Mouse (Mus musculus): Measurements from ENCODE around the gene Nono.

The Nono gene
- long read RNA-seq, experiment 1, transcript Nono-201 (12 exons, 2,562 nt), result major isoform, 95 of 131 reads
- long read RNA-seq, experiment 1, partial matches to known transcripts, result 15 of 131 reads
- long read RNA-seq, experiment 1, other reads (novel, unspliced or antisense), result 21 of 131 reads
- long read RNA-seq, experiment 2, transcript Nono-201 (12 exons, 2,562 nt), result major isoform, 103 of 149 reads
- long read RNA-seq, experiment 2, partial matches to known transcripts, result 24 of 149 reads
- long read RNA-seq, experiment 2, other reads (novel, unspliced or antisense), result 18 of 149 reads

DNA sequence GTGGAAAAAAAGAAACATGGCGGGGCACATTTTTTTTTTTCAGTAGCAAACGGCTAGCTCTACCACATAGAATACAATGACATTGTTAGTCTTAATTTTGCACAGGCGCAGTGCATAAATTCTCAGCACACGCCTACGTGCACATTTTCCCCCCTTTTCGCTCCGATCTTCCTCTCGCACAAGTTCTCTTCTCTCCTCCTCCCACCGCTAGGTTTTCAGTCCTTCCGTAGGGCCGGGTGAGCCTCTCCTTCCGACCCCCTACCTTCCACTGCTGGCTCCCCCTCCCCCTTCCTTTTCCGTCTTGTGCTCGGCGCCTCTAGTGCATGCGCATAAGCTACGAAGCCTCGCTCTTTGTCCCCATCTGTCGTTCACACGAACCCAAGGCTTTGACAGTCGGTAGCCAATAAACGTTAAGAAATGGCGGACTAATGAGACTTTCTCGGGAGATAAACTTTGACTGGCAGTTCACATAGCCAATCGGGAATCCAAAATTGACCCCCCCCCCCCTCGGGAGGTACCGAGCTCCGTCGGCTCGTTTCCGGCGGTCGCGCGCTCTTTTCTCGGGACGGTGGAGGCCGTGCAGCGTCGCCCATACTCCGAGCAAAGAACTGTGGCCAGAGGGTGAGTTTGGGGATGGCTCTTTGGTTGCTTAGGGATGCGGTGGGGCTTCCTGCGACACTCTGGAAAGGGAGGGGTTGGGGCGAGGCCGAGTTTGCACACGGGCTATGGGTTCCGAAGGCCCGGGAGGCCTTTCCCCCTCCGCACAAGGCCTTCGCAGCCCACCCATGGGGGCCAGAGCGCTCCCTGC is at the start of gene Nono:
Nono (plus strand) TSS at position 177 of the 808 bp plus-strand sequence.
- intact Hi-C loops (cut with DNase I), result no loop called here

DNA sequence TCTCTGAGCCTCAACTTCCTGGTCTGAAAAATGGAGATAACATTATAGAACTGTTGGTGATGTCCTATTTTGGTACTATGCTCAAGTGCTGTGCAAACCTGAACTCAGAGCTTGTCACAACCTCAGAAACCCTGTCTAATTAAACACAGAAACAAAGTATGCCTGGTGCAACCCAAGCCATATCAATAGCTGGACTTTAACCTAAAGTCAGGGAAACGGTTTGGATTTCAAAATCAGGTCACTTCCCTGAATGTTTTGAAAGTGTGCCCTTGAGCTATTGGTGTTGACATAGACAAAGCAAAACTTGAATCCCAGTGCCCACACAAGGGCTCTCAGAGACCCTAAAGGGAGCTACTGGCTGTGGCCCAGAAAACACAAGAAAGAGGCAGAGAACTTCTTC is 49.4 kb upstream of the Nono start:
- intact Hi-C loops (cut with DNase I), result no loop called here

DNA sequence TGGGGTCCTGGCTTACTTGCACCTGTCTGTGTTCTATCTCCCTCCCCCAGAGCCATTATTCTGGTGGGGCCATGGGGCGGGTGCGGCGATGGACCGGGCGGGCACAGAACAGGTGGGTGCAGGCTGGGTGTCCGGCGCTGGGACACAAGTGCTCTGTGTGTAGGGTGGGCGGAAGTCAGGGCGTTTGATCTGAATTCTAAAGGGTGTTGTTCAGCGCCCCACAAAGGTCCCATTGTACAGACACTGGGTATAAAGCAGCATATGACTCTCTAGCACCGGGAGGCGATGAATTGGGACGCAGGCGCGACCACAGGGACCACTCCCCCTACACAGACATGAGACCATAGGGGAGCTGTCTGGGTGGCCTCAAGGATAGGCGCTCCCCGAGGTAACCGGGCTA is 45.7 kb upstream of the Nono start:
- intact Hi-C loops (cut with DNase I), result no loop called here

DNA sequence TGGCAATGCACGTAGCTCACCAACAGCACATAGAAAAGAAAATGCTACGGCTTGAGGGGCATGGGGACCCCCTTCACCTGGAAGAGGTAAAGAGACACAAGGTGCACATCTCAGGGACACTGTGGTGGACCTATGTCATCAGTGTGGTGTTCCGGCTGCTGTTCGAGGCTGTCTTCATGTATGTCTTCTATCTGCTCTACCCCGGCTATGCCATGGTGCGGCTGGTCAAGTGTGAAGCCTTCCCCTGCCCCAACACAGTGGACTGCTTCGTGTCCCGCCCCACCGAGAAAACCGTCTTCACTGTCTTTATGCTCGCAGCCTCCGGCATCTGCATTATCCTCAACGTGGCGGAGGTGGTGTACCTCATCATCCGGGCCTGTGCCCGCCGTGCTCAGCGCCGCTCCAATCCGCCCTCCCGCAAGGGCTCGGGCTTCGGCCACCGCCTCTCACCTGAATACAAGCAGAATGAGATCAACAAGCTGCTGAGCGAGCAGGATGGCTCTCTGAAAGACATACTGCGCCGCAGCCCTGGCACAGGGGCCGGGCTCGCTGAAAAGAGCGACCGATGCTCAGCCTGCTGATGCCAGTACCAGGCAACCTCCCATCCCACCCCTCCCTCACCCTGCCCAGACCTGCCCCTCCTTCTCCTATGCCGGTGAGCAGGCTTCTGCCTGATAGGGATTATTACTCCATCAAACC is 44.5 kb upstream of the Nono start:
- intact Hi-C loops (cut with DNase I), result no loop called here

DNA sequence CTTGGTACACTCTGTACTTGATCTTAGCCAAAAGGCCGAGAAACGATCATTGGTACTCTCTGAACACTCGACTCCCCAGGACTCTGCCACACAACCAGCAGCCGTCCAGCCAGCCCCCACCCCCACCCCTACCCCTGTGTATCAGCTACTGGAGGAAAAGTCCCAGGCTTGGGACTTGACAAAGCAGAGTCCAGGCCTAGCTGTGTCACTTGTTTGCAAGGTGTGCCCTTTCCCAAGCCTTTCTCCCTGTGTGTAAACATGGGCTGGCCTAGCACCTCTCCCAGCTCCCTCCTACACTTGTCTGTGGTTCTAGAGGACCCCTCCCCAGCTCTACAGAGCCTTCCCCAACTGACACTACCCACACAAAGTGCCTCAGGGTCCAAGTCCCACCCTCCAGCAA is 42.9 kb upstream of the Nono start:
- intact Hi-C loops (cut with DNase I), result no loop called here

DNA sequence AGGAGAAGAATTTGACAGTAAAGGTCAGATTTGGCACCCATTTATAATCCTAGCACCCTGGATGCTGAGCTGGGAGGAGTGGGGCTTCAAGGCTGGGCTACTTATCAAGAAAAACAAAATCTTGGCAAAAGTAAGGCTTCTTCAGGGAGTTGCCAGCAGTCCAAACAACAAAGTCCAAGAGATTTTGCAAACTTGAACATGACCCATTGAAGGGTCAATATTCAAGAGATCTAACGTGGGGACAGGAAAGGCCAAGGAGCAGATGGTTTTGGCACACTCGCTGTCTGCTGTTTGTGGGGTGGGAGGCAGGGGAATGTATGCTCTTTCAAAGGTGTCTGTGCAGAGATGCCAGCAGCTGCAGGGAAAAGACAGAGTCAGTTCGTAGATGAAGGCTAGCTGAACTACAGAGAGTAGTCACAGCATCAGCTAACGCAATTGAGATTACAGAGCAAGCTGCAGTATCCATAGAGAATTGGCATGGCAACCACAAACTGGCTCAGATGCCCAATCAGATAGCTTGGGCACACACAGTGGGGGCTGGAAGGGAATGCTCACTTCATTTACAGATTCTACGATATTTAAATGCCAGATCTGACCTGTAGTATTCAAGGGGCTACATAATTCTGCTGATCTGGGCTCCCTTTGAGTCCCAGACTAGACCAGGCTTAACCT is 40.1 kb upstream of the Nono start:
- intact Hi-C loops (cut with DNase I), result no loop called here

DNA sequence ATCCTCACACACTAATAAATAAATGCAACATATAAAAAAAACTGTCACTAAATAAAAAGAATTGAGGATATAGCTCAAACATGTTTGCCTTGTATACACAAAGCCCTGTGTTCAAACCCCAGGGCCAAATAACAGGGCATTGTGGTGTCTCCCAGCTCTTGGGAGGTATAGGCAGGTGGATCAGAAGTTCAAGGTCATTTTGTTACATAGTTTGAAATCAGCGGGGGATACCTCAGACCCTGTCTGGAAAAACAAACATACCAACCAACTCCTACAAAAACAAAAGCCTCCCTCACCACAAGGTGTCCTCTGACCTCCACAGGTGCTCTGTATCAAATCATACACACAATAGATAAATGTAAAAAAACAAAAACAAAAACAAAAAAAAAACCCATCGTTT is 34.8 kb upstream of the Nono start:
- intact Hi-C loops (cut with DNase I), result no loop called here

DNA sequence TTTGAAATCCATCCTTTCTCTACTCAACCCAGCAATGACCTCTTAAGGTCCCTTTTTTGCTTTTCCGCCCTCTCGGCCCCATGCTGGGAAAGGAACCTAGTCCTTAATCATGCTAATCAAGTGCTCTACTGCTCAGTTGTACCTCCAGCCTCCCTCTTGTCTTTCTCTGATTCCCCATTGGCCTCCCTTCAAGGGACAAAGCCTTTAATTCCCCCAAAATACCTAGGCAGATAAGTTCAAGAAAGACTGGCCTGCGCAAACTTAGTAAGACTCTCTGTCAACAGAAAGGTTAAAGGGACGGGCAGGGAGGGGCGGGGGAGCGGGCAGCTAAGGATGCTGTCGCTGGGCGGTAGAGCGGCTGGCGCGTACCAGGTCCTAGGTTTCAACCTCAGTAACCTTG is 32.7 kb upstream of the Nono start:
- intact Hi-C loops (cut with DNase I), result no loop called here

DNA sequence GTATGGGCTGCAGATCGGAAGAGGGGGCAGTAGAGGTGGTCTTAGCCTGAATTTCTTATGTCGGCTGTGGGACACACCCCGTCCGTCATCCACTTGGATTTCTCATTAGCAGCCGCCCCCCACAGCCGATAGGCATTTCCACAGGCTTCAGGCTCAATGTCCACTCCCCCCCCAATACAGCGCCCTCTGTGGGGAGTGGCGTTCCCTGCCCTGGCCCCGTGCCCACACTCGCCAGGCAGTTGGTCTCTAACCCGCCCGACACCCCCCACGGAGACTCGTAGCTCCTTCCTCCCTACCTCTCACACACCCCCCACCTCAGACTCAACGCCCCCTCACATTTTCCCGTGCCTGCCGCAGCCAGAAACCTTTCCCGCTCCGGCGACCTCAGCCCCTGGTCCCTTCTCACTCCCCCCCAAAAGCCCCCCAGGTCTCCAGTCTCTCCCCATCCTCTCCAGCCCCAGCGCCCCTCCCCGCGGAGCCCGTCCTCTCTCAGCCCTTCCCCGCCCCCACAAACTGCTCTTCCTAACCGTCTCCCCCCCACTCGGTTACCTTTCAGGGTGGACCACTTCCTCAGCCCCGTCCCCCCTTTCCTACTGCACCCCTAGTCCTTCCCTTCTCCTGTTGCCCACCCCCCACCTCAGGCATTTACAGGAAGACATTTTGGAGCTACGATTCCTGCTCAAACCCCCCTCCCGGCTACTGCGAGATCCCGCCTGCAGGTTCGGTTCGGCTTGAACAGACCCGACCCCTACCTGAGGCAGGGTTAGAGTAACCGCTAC is 10.0 kb upstream of the Nono start:
- intact Hi-C loops (cut with DNase I), result no loop called here

DNA sequence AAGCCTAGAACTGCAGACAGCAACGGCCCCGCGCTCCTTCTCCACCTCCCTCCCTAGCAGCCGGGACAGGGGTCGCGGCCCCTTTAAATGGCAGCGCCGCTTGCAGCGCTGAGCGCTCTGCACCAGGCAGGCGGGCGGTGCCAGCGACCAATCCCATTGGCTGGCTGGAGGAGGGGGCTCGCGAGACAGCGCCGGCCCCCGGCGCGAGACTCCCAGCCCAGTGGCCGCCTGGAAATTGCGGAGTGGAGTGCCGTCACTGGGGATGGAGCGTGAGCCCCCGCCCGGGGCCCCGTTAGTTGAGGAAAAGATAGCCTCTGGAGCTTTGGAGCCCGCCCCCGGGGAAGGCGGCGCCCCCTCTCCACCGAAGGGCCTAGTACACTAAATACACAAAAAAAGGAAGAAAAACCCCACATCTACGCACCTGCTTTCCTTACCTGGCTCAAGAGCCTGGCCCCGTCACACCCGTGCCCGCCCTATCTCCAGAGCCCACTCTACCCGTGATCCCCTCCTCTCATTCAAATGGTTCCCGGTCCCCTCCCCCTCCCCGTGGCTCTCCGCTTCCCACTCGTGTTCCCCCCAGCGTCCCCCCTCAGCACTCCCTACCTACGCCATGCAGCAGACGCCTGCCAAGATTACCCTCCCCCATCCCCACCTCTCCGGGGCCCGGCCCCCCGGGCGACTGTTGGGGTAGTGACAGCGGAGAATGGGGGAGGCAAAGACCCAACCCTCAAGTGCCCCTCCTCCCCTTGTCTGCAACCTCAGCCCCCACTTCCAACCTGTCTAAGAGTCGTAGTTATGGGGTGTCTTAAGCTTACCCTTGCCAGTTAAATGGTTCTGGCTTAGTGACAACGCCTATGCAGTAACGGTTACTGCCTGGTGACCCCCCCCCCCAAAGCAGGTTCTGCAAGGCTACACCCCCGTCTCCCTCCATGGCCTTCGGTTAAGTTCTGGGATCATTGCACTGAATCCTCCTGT is 9.1 kb upstream of the Nono start:
- intact Hi-C loops (cut with DNase I), result no loop called here

DNA sequence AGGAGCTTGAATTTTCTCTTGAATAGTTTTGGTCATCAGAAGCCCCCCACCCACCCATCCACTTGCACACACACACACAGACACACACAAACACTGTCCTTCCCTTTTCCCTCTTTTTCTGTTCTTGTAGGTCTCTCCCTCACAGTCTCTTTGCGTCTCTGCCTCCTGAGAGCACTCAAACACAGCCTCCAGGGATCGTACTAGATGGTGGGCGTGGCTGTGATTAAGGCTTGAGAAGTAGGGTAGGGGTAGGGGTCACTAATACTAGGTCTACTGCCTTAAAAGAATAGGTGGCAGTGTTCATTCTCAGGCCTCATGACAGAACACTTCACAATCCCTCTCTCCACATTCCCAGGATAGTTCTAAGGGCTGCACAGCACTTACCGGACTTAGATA is 8.4 kb upstream of the Nono start, which contains the start of gene Zmym3:
Zmym3 (minus strand) TSS at position 150 of the 396 bp plus-strand sequence.
- intact Hi-C loops (cut with DNase I), result no loop called here

DNA sequence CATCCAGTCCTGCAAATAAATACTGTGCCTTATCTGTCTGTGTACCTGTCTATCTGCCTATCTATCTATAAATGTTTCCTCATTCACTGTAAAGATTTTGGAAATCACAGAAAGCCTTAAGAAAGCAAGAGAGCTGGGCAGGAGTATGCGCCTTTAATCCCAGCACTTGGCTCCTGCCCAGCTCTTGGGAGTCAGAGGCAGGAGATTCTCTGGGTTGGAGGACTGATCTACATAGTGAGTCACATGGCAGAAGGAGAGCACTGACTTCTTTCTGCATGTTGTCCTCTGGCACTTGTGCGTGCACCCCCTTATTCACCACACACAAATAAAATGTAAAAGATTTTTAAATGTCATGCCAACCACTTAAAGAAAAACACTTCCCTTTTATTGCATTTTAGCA is 5.7 kb upstream of the Nono start:
- intact Hi-C loops (cut with DNase I), result no loop called here

DNA sequence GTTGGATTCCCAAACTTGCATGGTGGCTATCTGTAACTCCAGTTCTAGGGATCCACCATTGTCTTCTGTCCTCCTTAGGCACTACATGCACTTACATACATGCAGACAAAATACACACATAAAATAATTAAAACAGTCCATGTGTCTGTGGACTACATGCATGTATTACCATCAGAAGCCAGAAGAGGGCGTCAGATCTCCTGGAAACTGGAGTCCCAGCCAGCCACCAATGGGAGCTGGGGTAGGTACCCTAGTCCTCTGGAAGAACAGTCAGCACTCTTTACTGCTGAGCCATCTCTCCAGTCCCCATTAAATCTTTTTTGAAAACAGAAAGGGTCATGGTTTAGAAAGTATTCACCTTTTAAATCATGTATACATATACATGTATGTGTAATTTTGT is 1.3 kb upstream of the Nono start:
- intact Hi-C loops (cut with DNase I), result no loop called here

DNA sequence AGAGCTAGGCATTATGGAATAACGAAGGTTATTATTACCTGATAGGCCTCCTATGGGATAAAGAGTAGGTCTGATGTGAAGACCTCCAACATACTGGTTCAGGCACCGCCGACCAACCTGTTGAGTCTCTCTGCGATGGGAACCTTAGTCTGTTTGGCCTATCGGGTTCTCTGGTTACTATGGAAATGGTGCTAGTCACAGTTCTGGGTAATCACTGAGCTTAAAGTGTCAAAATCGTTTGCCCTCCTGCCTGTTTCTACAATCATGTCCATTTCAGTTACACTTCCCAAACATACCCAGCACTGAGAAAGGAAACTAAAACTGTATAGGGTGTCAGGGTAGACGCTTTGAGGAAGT is 355 bp upstream of the Nono start:
- intact Hi-C loops (cut with DNase I), result no loop called here

DNA sequence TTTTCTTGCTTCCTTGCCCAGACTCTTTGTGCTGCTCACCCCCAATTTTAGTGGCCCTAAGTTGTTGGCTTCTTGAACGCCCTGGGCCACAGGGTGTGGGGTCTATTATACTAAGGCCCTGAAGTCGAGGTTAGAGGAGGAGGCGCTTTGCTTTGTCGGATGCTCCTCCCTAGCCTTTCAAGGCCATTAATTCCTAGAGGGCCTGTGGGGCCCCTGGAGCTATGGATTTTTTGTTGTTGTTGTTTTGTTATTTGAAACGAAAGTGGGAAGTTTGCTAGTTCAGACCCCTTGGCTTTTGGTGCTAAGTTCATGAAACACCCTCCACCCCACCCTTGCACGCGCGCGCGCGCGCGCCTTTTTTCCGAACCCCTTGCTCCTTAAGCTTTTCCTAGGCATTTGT is 858 bp downstream of the Nono start:
- intact Hi-C loops (cut with DNase I), result loop anchor here (5.0 kb wide), 1 partner anchor 42 kb away; no protein-coding TSS in a partner anchor

DNA sequence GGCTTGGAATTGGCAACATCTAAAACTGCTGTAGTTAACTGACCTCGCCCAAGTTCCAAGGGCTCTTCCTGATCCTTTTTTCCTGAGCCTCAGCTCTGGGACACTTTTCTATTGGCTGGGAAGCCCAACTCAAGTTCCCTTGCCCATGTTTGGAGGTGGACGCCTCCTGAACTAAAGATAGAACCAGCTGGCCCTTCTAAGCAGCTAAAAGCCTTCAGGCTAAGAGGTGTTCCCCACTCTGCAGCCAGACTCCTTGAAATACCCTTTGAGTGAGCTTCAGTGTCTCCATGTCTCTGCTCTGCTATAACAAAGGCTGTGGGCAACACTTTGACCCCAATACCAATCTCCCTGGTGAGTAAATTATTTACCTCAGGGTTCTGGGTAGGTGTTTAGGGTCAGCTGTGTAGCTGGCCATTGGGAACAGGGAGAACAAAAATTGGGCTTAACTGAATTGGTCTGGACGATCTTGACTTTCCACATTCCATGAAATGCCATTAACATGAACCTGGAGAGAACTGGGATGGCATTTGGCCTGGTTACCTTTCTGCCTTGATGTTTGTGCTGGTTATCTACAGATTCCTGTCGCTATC is 19.9 kb downstream of the Nono start, which contains the start of gene Itgb1bp2:
Itgb1bp2 (plus strand) TSS at position 203 of the 590 bp plus-strand sequence.
- intact Hi-C loops (cut with DNase I), result no loop called here

DNA sequence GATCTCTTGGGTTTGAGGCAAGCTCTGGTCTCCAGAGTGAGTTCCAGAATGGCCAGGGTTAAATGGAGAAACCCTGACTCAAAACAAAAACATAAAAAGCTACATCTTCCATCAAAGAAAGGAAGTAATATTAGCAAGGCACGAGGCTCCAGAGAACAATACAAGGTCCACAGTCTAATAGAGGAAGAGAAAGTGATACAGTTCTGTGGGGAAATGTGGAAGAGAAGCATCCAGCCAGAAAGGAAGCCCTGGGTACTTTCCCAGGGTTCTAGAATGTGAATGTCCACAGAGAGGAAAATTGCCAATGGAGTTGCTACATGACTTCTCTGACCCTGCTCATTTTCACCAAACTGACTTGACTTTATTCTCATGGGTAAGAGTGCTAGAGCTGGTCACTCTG is 22.0 kb downstream of the Nono start:
- intact Hi-C loops (cut with DNase I), result no loop called here

DNA sequence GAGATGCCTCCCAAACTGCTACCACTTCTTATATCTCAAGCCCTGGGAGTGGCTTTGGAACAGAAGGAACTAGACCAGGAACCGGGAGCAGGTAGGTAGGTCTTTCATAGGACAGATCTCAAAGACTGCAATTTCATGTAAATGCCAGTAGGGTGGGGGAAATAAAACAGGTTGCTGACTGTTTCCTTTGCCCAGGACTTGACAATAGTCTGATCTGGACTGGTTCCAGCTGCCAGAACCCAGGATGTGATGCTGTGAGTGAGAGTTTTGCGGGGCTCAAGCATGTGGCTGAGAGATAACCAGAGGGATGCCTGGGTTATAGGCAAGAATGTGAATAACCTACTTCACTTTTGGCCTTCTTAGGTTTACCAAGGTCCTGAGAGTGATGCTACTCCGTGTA is 22.5 kb downstream of the Nono start:
- intact Hi-C loops (cut with DNase I), result no loop called here

DNA sequence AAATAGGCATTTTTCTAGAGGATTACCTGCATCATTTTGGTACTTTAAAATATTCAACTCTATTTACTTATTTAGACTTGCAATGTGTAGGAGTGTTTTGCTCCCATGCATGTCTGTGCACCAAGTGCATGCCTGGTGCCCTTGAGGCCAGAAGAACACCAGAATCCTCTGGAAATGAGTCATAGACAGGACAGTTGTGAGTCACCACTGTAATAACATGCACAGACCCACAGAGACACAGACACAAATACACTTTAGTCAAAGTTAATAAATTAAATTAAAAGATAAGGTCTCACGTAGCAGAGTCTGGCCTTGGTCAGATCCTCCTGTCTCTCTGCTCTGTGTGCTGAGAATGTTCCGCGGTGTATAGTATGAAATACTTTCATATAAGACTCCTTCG is 43.1 kb downstream of the Nono start:
- intact Hi-C loops (cut with DNase I), result loop anchor here (5.0 kb wide), 1 partner anchor 40 kb away; no protein-coding TSS in a partner anchor
